Mouse (Mus musculus) heart, postnatal 0 days (tissue): Measurements from ENCODE around the gene Rasgef1b. TPM values are rescaled to one million over a fixed set of nuclear protein-coding genes. Genes with fewer than 3 reads are reported as not detected.
A peak's percentile ranks its signal among the peaks of the same experiment; 100 is the strongest.

Experiments
- ATAC-seq: fragments of 200-750 bp; cut with Nextera tagmentation; 2 replicates; pipeline ENCODE4 v1.8.0; 2017; ENCODE audit warnings: low read depth, moderate number of reproducible peaks, moderate library complexity; ENCODE audit not compliant: insufficient read depth
- DNase-seq: peaks from one replicate; pipeline ENCODE4 v3.0.0-alpha.2; 2016; ENCODE audit warnings: low spot score
- H3K27ac ChIP-seq: fragments of 300-500 bp; sonication (generic); 2 replicates; pipeline ENCODE4 v1.5.1; 2014; ENCODE audit warnings: low read depth, mild to moderate bottlenecking
- H3K27me3 ChIP-seq: fragments of 300-500 bp; sonication (generic); 2 replicates; pipeline ENCODE4 v1.6.1; 2014; ENCODE audit warnings: low read length, mixed read lengths; ENCODE audit not compliant: control insufficient read depth, insufficient read depth
- H3K36me3 ChIP-seq: fragments of 300-500 bp; sonication (generic); replicated peaks from 2 replicates; pipeline ENCODE4 v1.6.1; 2014; ENCODE audit warnings: low read length, mixed read lengths; ENCODE audit not compliant: control insufficient read depth, insufficient read depth
- H3K4me1 ChIP-seq: fragments of 300-500 bp; sonication (generic); 2 replicates; pipeline ENCODE4 v1.6.1; 2014; ENCODE audit warnings: antibody characterized with exemption; ENCODE audit not compliant: control insufficient read depth, insufficient read depth
- H3K4me2 ChIP-seq: fragments of 300-500 bp; sonication (generic); 2 replicates; pipeline ENCODE4 v1.6.1; 2014; ENCODE audit warnings: low read depth, mild to moderate bottlenecking, low read length, moderate library complexity
- H3K4me3 ChIP-seq: fragments of 300-500 bp; sonication (generic); 2 replicates; pipeline ENCODE4 v1.5.1; 2014; ENCODE audit warnings: low read depth, low read length
- H3K9ac ChIP-seq: fragments of 300-500 bp; sonication (generic); replicated peaks from 2 replicates; pipeline ENCODE4 v1.6.1; 2014; ENCODE audit warnings: low read depth, low read length, mixed read lengths
- H3K9me3 ChIP-seq: fragments of 300-500 bp; sonication (generic); replicated peaks from 2 replicates; pipeline ENCODE4 v1.6.1; 2016; ENCODE audit warnings: low read length; ENCODE audit not compliant: control insufficient read depth
- CTCF ChIP-seq: IDR thresholded peaks from 2 replicates; pipeline ENCODE4 v1.5.1; 2016; ENCODE audit warnings: antibody characterized with exemption, control low read depth, low read depth
- EP300 ChIP-seq: IDR thresholded peaks from 2 replicates; pipeline ENCODE4 v1.6.1; 2016; ENCODE audit warnings: antibody characterized with exemption, low read depth
- WGBS: fragments of 180-500 bp; shearing (Covaris S2); extraction: QIAGEN DNeasy Blood & Tissue Kit; methylation state at CpG from one replicate; pipeline ENCODE4 v1.1.7; 2014; 5-methylcytosine and 5-hydroxymethylcytosine counted together
- polyA plus RNA-seq: library from polyadenylated mRNA; unstranded; fragments of >200 nt; fragmentation: Nextera tagmentation; extraction: Ambion mirVana; gene quantifications from 2 replicates; pipeline ENCODE4 v1.2.1, GENCODE M21; 2015
- total RNA-seq: library from RNA; depleted of rRNA; stranded (reverse); fragments of >200 nt; gene quantifications from 2 replicates; pipeline ENCODE4 v1.2.3, GENCODE M21; 2014; ENCODE audit warnings: low replicate concordance

Gene Rasgef1b
- total and polyA plus RNA-seq, 2 experiments from 2014 or later, result 19.0 to 29.8 TPM

DNA sequence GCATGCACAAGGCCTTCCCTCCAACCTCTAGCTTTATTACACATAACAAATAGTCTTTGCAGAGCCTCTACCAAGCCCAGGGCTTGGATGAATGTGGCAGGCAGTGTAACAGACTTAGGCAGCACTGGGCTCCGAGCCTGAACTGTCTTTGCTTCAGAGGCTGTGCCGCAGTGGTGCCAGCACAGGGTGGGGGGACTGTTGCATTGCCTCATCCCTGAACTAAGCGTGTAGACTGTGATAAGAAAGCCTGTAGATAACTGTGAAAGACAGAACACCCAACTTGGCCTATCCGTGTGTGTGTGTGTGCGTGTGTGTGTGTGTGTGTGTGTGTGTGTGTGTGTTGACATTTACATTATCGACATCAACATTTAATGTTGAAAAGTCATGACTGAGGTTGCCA lies 246.3 kb downstream of the Rasgef1b start:
- Histone ChIP-seq H3K36me3 (no peaks in the 10 kb centered on the region), H3K4me3 (no peak overlapping the region), H3K9ac (no peak overlapping the region), H3K27me3 (no peaks in the 10 kb centered on the region), H3K4me1 (peaks cover 26% of the 10 kb centered on the region), H3K4me2 (no peak overlapping the region), H3K27ac (no peak overlapping the region), H3K9me3 (no peaks in the 10 kb centered on the region)
- TF ChIP-seq CTCF, result no peak
- TF ChIP-seq EP300, result no peak
- 79% methylated on average over 6 of the region's 6 CpGs for WGBS
- DNase-seq, result no peak
- ATAC-seq, result no peak

DNA sequence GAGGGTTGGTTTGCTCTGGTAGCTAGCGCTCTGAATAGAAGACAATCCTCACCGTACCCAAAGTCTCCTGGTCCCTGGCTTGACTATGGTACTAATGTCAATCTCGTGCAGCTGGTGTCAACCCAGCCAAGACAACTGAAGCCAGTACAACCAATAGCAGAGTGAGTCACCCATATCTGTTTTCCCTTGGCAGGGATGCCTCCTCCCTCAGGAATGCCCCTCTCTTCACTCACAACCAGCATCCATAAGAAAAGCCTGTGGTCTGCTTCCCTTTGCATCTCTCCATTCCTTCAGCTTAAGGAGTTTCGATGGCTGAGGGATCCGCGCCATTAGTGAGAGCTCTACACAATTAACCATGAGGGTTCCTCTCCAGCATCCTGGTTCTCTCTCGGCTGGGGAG lies 246.8 kb downstream of the Rasgef1b start:
- no peaks in the 10 kb centered on the region for H3K9me3 ChIP-seq
- DNase-seq (no peak), ATAC-seq (no peak)
- 82% methylated on average over 7 of the region's 7 CpGs for WGBS
- H3K9ac ChIP-seq, result no peak overlapping the region
- H3K27ac ChIP-seq, result no peak overlapping the region
- TF ChIP-seq EP300, result no peak
- TF ChIP-seq CTCF, result no peak
- no peak overlapping the region for H3K4me2 ChIP-seq
- H3K27me3 ChIP-seq, result no peaks in the 10 kb centered on the region
- H3K36me3 ChIP-seq, result no peaks in the 10 kb centered on the region
- no peak overlapping the region for H3K4me3 ChIP-seq
- peaks cover 28% of the 10 kb centered on the region for H3K4me1 ChIP-seq

DNA sequence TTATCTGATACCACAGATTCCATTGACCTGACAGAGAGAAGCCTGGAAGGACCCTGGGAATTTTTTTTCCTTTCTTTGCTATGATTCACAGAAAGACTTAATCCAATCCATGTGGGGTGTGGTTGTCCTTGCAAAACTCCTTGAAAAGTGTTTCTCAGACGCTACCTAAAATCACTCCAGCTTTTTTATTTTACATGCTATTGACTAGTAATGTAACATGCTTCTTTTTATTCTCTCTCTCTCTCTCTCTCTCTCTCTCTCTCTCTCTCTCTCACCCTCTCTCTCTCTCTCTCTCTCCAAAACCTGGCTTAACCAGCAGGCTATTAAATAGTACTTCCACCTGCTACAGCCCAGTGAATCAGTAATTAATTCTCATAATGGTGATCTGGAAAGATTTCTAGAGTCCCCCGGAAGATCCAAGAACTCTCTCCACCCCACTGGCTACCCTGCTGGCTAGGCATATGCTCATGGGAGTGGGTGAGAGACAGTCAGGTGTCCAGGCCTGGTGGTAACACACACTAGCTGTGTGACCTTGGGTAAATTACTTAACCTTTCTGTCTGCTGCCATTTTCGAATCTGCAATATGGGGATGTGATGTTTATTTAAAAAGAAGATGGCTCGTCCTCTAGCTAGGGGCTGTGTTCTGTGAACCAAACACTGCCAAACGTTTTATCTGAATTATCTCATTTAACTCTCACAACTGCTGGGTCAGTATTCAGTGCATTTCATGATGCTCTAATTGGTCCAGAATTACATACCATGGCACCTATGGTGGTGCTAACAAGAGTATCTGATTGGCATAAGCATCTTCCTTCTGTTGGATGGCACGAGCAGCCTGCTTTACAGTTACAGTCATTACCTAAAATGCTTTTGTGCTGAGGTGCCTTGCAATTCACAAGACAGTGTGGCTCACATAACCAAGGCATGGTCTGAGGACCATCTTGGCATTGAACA lies 248.5 kb downstream of the Rasgef1b start:
- no peaks in the 10 kb centered on the region for H3K36me3 ChIP-seq
- H3K9me3 ChIP-seq, result no peaks in the 10 kb centered on the region
- no peak overlapping the region for H3K27ac ChIP-seq
- H3K4me2 ChIP-seq, result peak overlapping the region; percentile 47
- TF ChIP-seq CTCF (no peak), EP300 (no peak)
- WGBS, result 80% methylated on average over 6 of the region's 6 CpGs
- H3K27me3 ChIP-seq, result no peaks in the 10 kb centered on the region
- peaks cover 28% of the 10 kb centered on the region for H3K4me1 ChIP-seq
- H3K9ac ChIP-seq, result no peak overlapping the region
- no peak for DNase-seq
- no peak overlapping the region for H3K4me3 ChIP-seq
- ATAC-seq, result no peak

DNA sequence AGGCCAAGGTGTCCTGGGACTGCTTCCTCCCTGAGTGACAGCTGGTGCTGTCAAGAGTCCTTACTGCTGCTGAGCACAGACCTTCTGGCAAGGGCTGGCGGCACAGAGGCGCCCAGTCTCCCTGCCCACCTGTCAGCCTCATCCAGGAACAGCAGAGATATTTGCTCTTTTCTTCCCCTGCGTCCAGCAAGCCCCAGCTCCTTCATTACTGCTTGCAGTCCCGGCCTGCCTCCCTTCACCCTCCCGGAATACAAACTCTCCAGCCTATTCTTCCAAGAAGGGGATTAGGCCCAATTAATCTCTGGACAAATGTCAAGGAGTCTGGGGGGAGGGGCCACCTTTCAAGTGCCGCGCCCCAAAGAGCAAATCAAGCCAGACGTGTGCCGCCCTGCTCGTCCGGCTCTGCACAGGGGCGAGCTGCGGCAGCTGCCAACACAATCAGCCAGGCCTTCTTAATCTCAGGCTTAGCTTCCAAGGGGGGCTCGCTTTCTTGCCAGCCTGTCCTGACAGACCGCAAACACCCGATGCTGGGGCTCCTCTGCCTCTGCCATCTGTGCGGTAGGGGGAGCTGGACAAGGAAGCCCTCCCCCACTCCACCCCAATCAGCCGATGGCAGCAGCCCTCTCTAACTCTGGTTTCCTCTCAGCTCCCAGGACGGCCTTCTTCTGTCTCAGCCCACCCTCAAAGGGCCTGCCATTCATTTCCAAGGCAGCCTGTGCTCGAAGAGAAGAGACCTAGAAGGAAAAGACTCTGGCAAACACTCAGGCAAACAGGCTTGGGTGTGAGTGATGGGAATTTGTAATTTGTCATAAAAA lies 249.4 kb downstream of the Rasgef1b start:
- H3K9ac ChIP-seq, result 0 out of 2 replicates have a peak overlapping the region, but pooled peaks have one; percentile 16
- H3K9me3 ChIP-seq, result no peaks in the 10 kb centered on the region
- ATAC-seq (peak; percentile 59), DNase-seq (peak; percentile 28)
- peaks cover 28% of the 10 kb centered on the region for H3K4me1 ChIP-seq
- TF ChIP-seq CTCF (no peak; the same call in 1 of the 2 replicates), EP300 (no peak)
- peak overlapping the region; percentile 14; the same call in 1 of the 2 replicates for H3K4me3 ChIP-seq
- 6% methylated on average over 20 of the region's 20 CpGs for WGBS
- H3K27ac ChIP-seq, result peak overlapping the region; percentile 64
- H3K27me3 ChIP-seq, result no peaks in the 10 kb centered on the region
- no peaks in the 10 kb centered on the region for H3K36me3 ChIP-seq
- H3K4me2 ChIP-seq, result peak overlapping the region; percentile 47

DNA sequence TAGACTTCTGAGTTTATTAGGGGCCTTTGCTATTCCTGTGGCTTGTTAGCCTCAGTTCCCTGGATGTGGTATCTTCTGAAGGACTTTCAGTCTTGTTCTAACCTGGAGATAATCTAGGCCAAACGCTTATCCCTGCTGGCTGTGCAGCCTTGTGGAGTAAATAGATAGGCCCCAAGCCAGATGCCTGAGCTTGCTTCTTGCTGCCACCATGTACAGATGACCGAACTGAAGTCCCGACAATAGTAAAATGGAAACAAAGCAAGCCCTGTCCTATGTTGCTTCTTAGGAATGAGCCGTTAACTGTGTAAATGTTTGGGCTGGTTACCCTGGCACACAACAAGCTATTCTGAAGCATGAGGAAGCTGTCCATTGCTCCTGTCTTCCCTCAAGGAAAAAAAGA lies 250.1 kb downstream of the Rasgef1b start:
- Histone ChIP-seq H3K4me2 (no peak overlapping the region), H3K4me3 (no peak overlapping the region), H3K9ac (no peak overlapping the region), H3K27me3 (no peaks in the 10 kb centered on the region), H3K4me1 (peaks cover 30% of the 10 kb centered on the region), H3K36me3 (no peaks in the 10 kb centered on the region), H3K27ac (peak overlapping the region; percentile 64), H3K9me3 (no peaks in the 10 kb centered on the region)
- no peak for ATAC-seq
- 24% methylated on average over 4 of the region's 4 CpGs for WGBS
- peak; percentile 14 for DNase-seq
- TF ChIP-seq CTCF (no peak), EP300 (no peak)
